Mouse (Mus musculus) neural tube, embryonic 11.5 days (tissue): ENCODE data around the gene E2f4. TPM values are rescaled to one million over a fixed set of nuclear protein-coding genes. Genes with fewer than 3 reads are reported as not detected.
"Not testable (repeated sequence)": the region's sequence is repeated elsewhere in the genome, so short reads cannot be mapped to it uniquely, and the experiment has no call there.

Experiments used
- ATAC-seq: fragments of 200-750 bp; cut with Nextera tagmentation; 2 replicates; pipeline ENCODE4 v1.8.0; 2017; ENCODE audit warnings: moderate number of reproducible peaks, mild to moderate bottlenecking, moderate TSS enrichment, moderate library complexity; ENCODE audit not compliant: insufficient read depth, low FRiP score, low TSS enrichment
- DNase-seq: peaks from one replicate; pipeline ENCODE4 v3.0.0-alpha.2; 2015; ENCODE audit warnings: low spot score
- H3K27ac ChIP-seq: fragments of 300-500 bp; sonication (generic); 2 replicates; pipeline ENCODE4 v1.5.1; 2014; ENCODE audit warnings: low read depth, mild to moderate bottlenecking, low read length
- H3K27me3 ChIP-seq: fragments of 300-500 bp; sonication (generic); 2 replicates; pipeline ENCODE4 v1.6.1; 2014; ENCODE audit warnings: mild to moderate bottlenecking, low read length, mixed read lengths; ENCODE audit not compliant: control insufficient read depth, insufficient read depth
- H3K36me3 ChIP-seq: fragments of 300-500 bp; sonication (generic); 2 replicates; pipeline ENCODE4 v1.6.1; 2014; ENCODE audit warnings: mild to moderate bottlenecking, low read length, moderate library complexity, mixed read lengths; ENCODE audit not compliant: control insufficient read depth, insufficient read depth
- H3K4me1 ChIP-seq: fragments of 300-500 bp; sonication (generic); 2 replicates; pipeline ENCODE4 v1.6.1; 2014; ENCODE audit warnings: low read length, mixed read lengths; ENCODE audit not compliant: control insufficient read depth, insufficient read depth
- H3K4me2 ChIP-seq: fragments of 300-500 bp; sonication (generic); 2 replicates; pipeline ENCODE4 v1.6.1; 2014; ENCODE audit warnings: low read depth, mild to moderate bottlenecking, moderate library complexity
- H3K4me3 ChIP-seq: fragments of 300-500 bp; sonication (generic); 2 replicates; pipeline ENCODE4 v1.5.1; 2014; ENCODE audit warnings: low read depth, low read length
- H3K9ac ChIP-seq: fragments of 300-500 bp; sonication (generic); 2 replicates; pipeline ENCODE4 v1.6.1; 2014; ENCODE audit warnings: mild to moderate bottlenecking, low read length
- H3K9me3 ChIP-seq: fragments of 300-500 bp; sonication (generic); 2 replicates; pipeline ENCODE4 v1.6.1; 2016; ENCODE audit warnings: low read length; ENCODE audit not compliant: control insufficient read depth
- WGBS: fragments of 180-500 bp; shearing (Covaris S2); extraction: QIAGEN DNeasy Blood & Tissue Kit; methylation state at CpG from one replicate; pipeline ENCODE4 v1.1.7; 2014; 5-methylcytosine and 5-hydroxymethylcytosine counted together
- polyA plus RNA-seq: library from polyadenylated mRNA; unstranded; fragments of >200 nt; fragmentation: Nextera tagmentation; extraction: Ambion mirVana; gene quantifications from 2 replicates; pipeline ENCODE4 v1.2.1, GENCODE M21; 2014

Gene E2f4
- polyA plus RNA-seq, 1 experiment from 2014 or later: 103 TPM

DNA sequence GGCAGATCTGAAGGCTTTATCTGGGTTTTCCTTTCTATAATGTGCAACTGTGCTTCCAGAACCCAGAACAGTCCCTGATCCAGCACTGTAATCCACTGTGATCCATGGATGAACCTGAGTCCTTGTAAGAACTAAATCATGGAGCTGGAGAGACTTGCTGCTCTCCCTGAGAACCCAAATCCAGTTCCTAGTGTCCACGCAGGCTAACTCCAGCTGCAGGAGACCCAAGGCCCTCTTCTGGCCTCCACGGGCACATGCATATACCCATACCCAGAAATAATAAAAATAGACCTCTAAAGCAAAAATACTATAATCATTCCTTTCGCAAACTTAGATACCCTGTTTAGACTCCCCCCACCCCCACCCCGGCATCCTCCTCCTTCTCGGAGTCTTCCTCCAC, 9.2 kb upstream of the E2f4 start:
- no peak overlapping the region for H3K27ac ChIP-seq
- H3K4me3 ChIP-seq: peak overlapping the region; percentile 47
- H3K9ac ChIP-seq: peak overlapping the region; percentile 46
- 86% methylated on average over 5 of the region's 5 CpGs for WGBS
- peak overlapping the region; percentile 74 for H3K4me2 ChIP-seq
- no peak for DNase-seq
- no peaks in the 10 kb centered on the region for H3K9me3 ChIP-seq
- no peak for ATAC-seq
- no peaks in the 10 kb centered on the region for H3K36me3 ChIP-seq
- H3K27me3 ChIP-seq: peaks cover 11% of the 10 kb centered on the region
- 0 out of 2 replicates have a peak, but pooled peaks cover 10% of the 10 kb centered on the region for H3K4me1 ChIP-seq

DNA sequence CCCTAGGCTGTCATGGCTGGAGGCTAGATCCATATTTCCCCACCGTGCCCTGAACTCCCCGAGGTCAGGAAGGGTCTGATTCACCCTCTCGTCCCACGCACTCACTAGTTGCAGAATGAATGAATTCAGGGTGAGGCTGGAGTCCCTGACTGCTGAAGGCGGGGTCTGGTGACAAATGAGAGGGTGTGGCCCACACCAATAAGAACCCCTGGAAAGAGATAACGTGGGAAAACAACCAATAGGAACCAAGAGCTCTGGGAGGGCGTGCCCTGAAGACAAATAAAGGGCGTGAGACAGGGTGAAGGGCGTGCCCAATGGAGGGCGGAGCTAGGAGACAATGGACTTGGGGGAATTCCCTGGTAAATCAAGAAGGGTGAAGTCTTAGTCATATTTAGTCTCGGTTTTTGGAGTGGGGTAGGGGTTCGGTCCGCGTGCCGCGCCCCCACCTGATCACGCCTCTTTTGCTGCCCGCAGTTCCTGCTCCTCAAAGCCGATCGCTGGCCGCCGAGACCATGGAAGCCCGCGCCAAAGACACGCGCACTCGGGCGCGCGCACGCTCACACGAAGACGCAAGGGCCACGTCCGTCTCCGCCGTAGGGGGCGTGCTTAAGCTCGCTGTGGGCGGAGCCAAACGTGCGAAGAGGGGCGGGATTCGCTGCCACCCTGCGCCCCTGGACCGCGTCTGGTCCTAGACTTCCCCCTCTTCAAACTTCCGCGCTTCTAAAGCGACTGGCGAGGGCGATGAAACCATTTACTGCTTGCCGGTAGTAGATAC, 8.3 kb upstream of the E2f4 start:
- H3K27me3 ChIP-seq: peaks cover 11% of the 10 kb centered on the region
- under 1% methylated on average over 53 of the region's 53 CpGs for WGBS
- peak; percentile 98 for DNase-seq
- H3K9ac ChIP-seq: peak overlapping the region; percentile 72
- 0 out of 2 replicates have a peak, but pooled peaks cover 10% of the 10 kb centered on the region for H3K4me1 ChIP-seq
- peak overlapping the region; percentile 47 for H3K4me3 ChIP-seq
- peak; percentile 93 for ATAC-seq
- H3K4me2 ChIP-seq: peak overlapping the region; percentile 74
- no peaks in the 10 kb centered on the region for H3K9me3 ChIP-seq
- H3K27ac ChIP-seq: peak overlapping the region; percentile 67
- H3K36me3 ChIP-seq: no peaks in the 10 kb centered on the region

DNA sequence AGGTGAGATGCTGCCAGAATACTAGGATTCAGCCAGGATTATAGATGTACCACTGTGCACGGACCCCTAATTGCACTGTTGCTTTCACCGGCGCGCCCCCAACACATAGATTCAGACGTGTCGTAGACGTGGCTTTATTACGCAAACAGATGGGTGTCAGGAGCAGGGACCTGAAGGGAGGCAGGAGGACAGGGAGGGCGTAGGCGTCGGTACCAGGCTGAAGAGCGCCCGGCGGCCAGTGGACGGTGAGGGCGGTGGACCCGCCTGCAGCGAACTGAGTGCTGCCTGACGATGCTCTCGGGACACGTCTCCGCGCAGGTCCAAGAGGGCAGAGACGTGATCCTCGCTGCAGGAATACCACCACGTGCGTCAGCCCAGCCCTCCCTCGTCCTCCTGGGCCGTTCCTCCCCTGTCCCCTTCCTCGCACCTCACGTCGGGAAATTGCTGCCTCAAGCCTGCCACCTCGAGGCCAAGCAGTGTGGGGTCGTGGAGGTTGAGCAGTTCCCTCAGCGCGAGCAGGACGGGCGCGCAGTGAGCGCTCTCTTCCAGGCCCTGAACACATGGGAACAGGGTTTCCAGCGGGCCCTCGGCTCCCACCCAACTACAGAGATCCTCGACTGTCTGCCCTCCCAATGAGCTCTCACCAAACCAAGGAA, 7.5 kb upstream of the E2f4 start, which contains the start of gene 4931428F04Rik:
Gene 4931428F04Rik (minus strand): TSS at position 60 of the 656 bp plus-strand sequence.
- Histone ChIP-seq H3K4me1 (0 out of 2 replicates have a peak, but pooled peaks cover 10% of the 10 kb centered on the region), H3K9ac (peak within 1 kb of the TSS; percentile 72), H3K4me2 (peak within 1 kb of the TSS; percentile 74), H3K27me3 (peaks cover 11% of the 10 kb centered on the region), H3K9me3 (no peaks in the 10 kb centered on the region), H3K4me3 (peak within 1 kb of the TSS; percentile 47), H3K36me3 (no peaks in the 10 kb centered on the region), H3K27ac (peak within 1 kb of the TSS; percentile 67)
- 2% methylated on average over 38 of the region's 43 CpGs for WGBS
- ATAC-seq (peak; percentile 24), DNase-seq (peak; percentile 72)

DNA sequence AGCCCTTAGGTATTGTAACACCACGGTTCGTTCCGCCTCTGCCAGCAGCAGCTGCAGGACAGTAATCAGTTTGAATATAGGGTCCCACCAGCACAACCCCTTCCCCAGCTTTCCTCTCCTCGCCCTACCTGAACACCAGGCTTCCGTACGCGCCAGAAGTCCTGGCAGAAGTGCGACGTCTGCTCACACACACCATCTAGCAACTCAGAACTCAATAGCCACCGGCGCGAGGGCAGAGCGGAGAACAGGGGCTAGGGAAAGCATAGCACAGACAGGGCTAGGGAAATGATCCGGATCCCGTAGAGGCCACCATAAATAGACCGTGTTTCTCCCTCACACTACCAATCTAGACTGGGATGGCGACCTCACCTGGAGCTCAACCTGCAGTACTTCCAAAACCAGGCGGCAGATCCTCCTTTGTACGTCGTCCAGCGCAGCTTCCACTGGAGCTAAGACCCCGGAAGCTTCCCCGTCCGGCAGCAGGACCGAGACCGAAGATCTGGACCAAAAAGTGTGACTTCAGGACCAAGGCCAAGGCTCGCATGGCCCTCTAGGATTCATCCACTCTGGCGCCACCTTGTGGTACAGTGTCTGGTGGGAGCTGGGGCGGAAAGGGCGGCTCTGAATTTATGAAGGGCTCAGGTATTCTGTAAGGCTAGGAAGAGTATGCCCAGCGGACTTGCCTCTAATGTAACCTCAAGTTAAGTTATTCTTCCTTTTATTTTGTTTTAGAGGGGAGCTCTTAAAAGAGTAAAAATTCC, 6.7 kb upstream of the E2f4 start:
- Histone ChIP-seq H3K27me3 (peaks cover 11% of the 10 kb centered on the region), H3K4me1 (0 out of 2 replicates have a peak, but pooled peaks cover 10% of the 10 kb centered on the region), H3K4me3 (peak overlapping the region; percentile 47; the same call in 1 of the 2 replicates), H3K27ac (no peak overlapping the region), H3K9me3 (no peaks in the 10 kb centered on the region), H3K9ac (no peak overlapping the region), H3K4me2 (peak overlapping the region; percentile 74), H3K36me3 (no peaks in the 10 kb centered on the region)
- WGBS: 9% methylated on average over 31 of the region's 31 CpGs
- ATAC-seq: no peak
- peak; percentile 91 for DNase-seq

DNA sequence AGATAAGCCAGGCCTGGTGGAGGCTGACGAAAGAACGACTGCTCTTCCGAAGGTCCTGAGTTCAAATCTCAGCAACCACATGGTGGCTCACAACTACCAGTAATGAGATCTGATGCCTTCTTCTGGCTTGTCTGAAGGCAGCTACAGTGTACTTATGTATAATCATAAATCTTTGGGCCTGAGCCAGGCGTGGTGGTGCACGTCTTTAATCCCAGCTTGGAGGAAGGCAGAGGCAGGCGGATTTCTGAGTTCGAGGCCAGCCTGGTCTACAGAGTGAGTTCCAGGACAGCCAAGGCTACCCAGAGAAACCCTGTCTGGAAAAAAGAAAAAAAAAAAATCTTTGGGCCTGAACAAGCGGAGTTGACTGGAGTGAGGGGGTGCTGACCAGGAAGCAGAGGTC, 6.1 kb upstream of the E2f4 start:
- H3K9ac ChIP-seq: not testable (repeated sequence)

DNA sequence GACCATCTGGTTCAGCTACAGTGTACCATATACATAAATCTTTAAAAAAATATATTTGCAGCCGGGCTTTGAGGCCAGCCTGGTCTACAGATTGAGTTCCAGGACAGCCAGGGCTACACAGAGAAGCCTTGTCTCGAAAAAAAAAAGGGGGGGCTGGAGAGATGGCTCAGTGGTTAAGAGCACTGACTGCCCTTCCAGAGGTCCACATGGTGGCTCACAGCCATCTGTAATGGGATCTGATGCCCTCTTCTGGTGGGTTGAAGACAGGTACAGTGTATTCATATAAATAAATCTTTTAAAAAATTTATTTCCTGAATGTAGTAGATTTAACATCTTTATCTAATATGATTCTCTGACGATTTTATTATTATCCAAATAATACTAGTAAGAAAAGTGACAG, 5.7 kb upstream of the E2f4 start:
- peaks cover 11% of the 10 kb centered on the region for H3K27me3 ChIP-seq
- not testable (repeated sequence) for H3K4me3 ChIP-seq, H3K9me3 ChIP-seq, H3K27ac ChIP-seq, H3K4me2 ChIP-seq, ATAC-seq, H3K36me3 ChIP-seq, H3K9ac ChIP-seq, DNase-seq
- WGBS: 73% methylated on average over 3 of the region's 3 CpGs
- H3K4me1 ChIP-seq: 0 out of 2 replicates have a peak, but pooled peaks cover 10% of the 10 kb centered on the region

More for the DNA sequence above, 6.1 kb upstream of the E2f4 start:
- not testable (repeated sequence) for H3K27ac ChIP-seq, ATAC-seq, H3K9me3 ChIP-seq, H3K36me3 ChIP-seq, DNase-seq, H3K4me2 ChIP-seq, H3K4me3 ChIP-seq
- Histone ChIP-seq H3K4me1 (0 out of 2 replicates have a peak, but pooled peaks cover 10% of the 10 kb centered on the region), H3K27me3 (peaks cover 11% of the 10 kb centered on the region)
- WGBS: 89% methylated on average over 8 of the region's 8 CpGs

DNA sequence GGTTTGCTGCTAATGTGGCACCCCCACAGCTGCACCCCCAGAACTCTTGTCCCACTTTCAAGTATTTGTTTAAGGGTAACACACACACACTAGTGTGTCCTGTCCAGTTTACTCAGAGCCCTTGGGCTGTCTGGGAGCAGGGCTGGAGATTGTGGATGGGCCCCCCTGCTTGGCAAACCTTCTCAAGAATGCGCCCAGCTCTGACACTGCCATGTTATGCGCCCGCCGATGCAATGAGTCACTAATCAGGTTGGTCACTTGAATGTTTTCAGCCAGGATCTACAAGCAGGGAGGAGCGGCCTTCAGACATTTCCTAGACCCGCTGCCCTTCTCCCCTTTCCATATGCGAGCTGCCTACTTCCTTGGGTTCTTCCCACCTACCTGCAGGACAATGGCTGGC, 5.0 kb upstream of the E2f4 start:
- peaks cover 11% of the 10 kb centered on the region for H3K27me3 ChIP-seq
- DNase-seq: no peak
- WGBS: 74% methylated on average over 7 of the region's 7 CpGs

DNA sequence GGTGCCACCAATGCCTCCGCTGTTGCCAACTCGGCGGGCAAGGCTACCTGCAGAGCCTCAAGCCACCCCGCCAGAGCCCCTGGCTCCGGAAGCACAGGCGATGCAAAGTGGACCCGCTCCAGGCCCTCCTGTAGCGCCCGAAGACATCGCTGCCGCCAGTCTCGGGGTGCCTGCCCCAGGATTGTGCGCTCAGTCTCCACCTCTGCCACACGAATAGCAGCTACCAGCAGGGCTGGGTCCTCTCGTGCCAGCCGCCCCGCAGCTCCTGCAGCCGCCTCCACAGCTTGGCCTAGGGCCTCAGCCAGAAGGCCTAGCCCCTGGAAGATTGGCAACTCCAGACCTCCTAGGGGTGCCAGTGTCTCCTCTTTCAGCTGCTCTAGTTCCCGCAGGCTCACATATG, 4.1 kb upstream of the E2f4 start:
- H3K27me3 ChIP-seq: peaks cover 11% of the 10 kb centered on the region
- ATAC-seq: no peak
- H3K36me3 ChIP-seq: no peaks in the 10 kb centered on the region
- no peaks in the 10 kb centered on the region for H3K9me3 ChIP-seq
- H3K27ac ChIP-seq: no peak overlapping the region
- H3K9ac ChIP-seq: no peak overlapping the region
- H3K4me1 ChIP-seq: peaks cover 11% of the 10 kb centered on the region
- H3K4me3 ChIP-seq: no peak overlapping the region
- 67% methylated on average over 19 of the region's 19 CpGs for WGBS
- DNase-seq: no peak
- no peak overlapping the region for H3K4me2 ChIP-seq

More for the DNA sequence above, 5.0 kb upstream of the E2f4 start:
- H3K36me3 ChIP-seq: no peaks in the 10 kb centered on the region
- 0 out of 2 replicates have a peak, but pooled peaks cover 10% of the 10 kb centered on the region for H3K4me1 ChIP-seq
- H3K9ac ChIP-seq: no peak overlapping the region
- no peak overlapping the region for H3K27ac ChIP-seq
- no peak overlapping the region for H3K4me2 ChIP-seq
- H3K9me3 ChIP-seq: no peaks in the 10 kb centered on the region
- no peak for ATAC-seq
- H3K4me3 ChIP-seq: no peak overlapping the region
